Mouse (Mus musculus) E14TG2a.4 (cell line): ENCODE results near the gene Gm4952.
"Not testable (repeated sequence)": the region's sequence is repeated elsewhere in the genome, so short reads cannot be mapped to it uniquely, and the experiment has no call there.

Experiments
- H3K27me3 ChIP-seq: 2 replicates; pipeline ENCODE4 v1.6.1; 2014; ENCODE audit warnings: low read length, control low read depth; ENCODE audit not compliant: insufficient read depth
- H3K36me3 ChIP-seq: 2 replicates; pipeline ENCODE4 v1.6.1; 2014; ENCODE audit warnings: low read length, control low read depth; ENCODE audit not compliant: insufficient read depth
- H3K4me1 ChIP-seq: replicated peaks from 2 replicates; pipeline ENCODE4 v1.6.1; 2014; ENCODE audit warnings: low read depth, low read length, control low read depth
- H3K4me3 ChIP-seq: replicated peaks from 2 replicates; pipeline ENCODE4 v1.5.1; 2014; ENCODE audit warnings: mild to moderate bottlenecking, low read length
- H3K9me3 ChIP-seq: 2 replicates; pipeline ENCODE4 v1.6.1; 2014; ENCODE audit warnings: low read length, control low read depth
- CTCF ChIP-seq: conservative IDR thresholded peaks from 2 replicates; pipeline ENCODE4 v1.5.1; 2014; ENCODE audit warnings: low read length
- NANOG ChIP-seq: IDR thresholded peaks from 2 replicates; pipeline ENCODE4 v1.6.1; 2014; ENCODE audit warnings: borderline replicate concordance, low read length, mixed read lengths
- POU5F1 ChIP-seq: IDR thresholded peaks from 2 replicates; pipeline ENCODE4 v1.6.1; 2014; ENCODE audit warnings: low read length, borderline replicate concordance

Gm4952 gene

GRCm38 (mm10) chr19:12634963-12635362 is 35.2 kb downstream of the Gm4952 start:
- Histone ChIP-seq H3K9me3 (no peaks in the 10 kb centered on the region), H3K36me3 (no peaks in the 10 kb centered on the region), H3K27me3 (no peaks in the 10 kb centered on the region), H3K4me3 (no peak overlapping the region), H3K4me1 (no peaks in the 10 kb centered on the region)
- TF ChIP-seq CTCF, result no peak
- TF ChIP-seq NANOG, result no peak
- no peak for TF ChIP-seq POU5F1

- no peak for TF ChIP-seq POU5F1
- TF ChIP-seq NANOG, result no peak
- no peak for TF ChIP-seq CTCF
- no peaks in the 10 kb centered on the region for H3K9me3 ChIP-seq
- no peaks in the 10 kb centered on the region for H3K4me1 ChIP-seq
- no peak overlapping the region for H3K4me3 ChIP-seq
- no peaks in the 10 kb centered on the region for H3K36me3 ChIP-seq
- no peaks in the 10 kb centered on the region for H3K27me3 ChIP-seq
Observed at GRCm38 (mm10) chr19:12636863-12637262, 37.1 kb downstream of the Gm4952 start.

GRCm38 (mm10) chr19:12638049-12638448 is 38.3 kb downstream of the Gm4952 start:
- no peak for TF ChIP-seq CTCF
- TF ChIP-seq POU5F1, result no peak
- TF ChIP-seq NANOG, result no peak
- Histone ChIP-seq H3K4me1 (no peaks in the 10 kb centered on the region), H3K4me3 (no peak overlapping the region), H3K27me3 (no peaks in the 10 kb centered on the region), H3K36me3 (no peaks in the 10 kb centered on the region), H3K9me3 (no peaks in the 10 kb centered on the region)

- TF ChIP-seq NANOG (no peak), CTCF (no peak), POU5F1 (no peak)
- Histone ChIP-seq H3K9me3 (no peaks in the 10 kb centered on the region), H3K4me3 (no peak overlapping the region)
Observed at GRCm38 (mm10) chr19:12649511-12649910, 49.7 kb downstream of the Gm4952 start.

GRCm38 (mm10) chr19:12666156-12666555 is 66.4 kb downstream of the Gm4952 start:
- peaks cover 11% of the 10 kb centered on the region; the same call in 1 of the 2 replicates for H3K9me3 ChIP-seq
- TF ChIP-seq NANOG (no peak), CTCF (no peak), POU5F1 (no peak)
- H3K36me3 ChIP-seq, result no peaks in the 10 kb centered on the region
- no peaks in the 10 kb centered on the region for H3K27me3 ChIP-seq
- H3K4me1 ChIP-seq, result 0 out of 2 replicates have a peak, but pooled peaks cover 5% of the 10 kb centered on the region
- H3K4me3 ChIP-seq, result no peak overlapping the region

More at GRCm38 (mm10) chr19:12649511-12649910, 49.7 kb downstream of the Gm4952 start:
- Histone ChIP-seq H3K4me1 (no peaks in the 10 kb centered on the region), H3K27me3 (no peaks in the 10 kb centered on the region), H3K36me3 (no peaks in the 10 kb centered on the region)

GRCm38 (mm10) chr19:12668601-12669000 is 68.8 kb downstream of the Gm4952 start:
- H3K9me3 ChIP-seq, H3K27me3 ChIP-seq, H3K36me3 ChIP-seq, H3K4me3 ChIP-seq, H3K4me1 ChIP-seq: not testable (repeated sequence)

- TF ChIP-seq NANOG (no peak), POU5F1 (no peak), CTCF (no peak)
- no peak within 1 kb of the TSS for H3K4me3 ChIP-seq
- no peaks in the 10 kb centered on the region for H3K36me3 ChIP-seq
- H3K9me3 ChIP-seq, result no peaks in the 10 kb centered on the region
- H3K4me1 ChIP-seq, result no peaks in the 10 kb centered on the region
- no peaks in the 10 kb centered on the region for H3K27me3 ChIP-seq
Observed at GRCm38 (mm10) chr19:12670139-12670538, 70.4 kb downstream of the Gm4952 start, which contains the start of gene Olfr1442. Gene Olfr1442 (plus strand): TSS chr19:12670439.

GRCm38 (mm10) chr19:12671051-12671450 is 71.3 kb downstream of the Gm4952 start:
- no peak overlapping the region for H3K4me3 ChIP-seq
- no peak for TF ChIP-seq POU5F1
- no peak for TF ChIP-seq NANOG
- TF ChIP-seq CTCF, result no peak
- no peaks in the 10 kb centered on the region for H3K9me3 ChIP-seq
- H3K27me3 ChIP-seq, result no peaks in the 10 kb centered on the region
- H3K4me1 ChIP-seq, result no peaks in the 10 kb centered on the region
- no peaks in the 10 kb centered on the region for H3K36me3 ChIP-seq

GRCm38 (mm10) chr19:12677812-12678211 is 78.0 kb downstream of the Gm4952 start, which contains the start of gene Olfr1443:
Gene Olfr1443 (plus strand): TSS chr19:12678112.
- H3K4me3 ChIP-seq, result no peak within 1 kb of the TSS
- H3K27me3 ChIP-seq, result no peaks in the 10 kb centered on the region
- no peaks in the 10 kb centered on the region for H3K4me1 ChIP-seq
- no peaks in the 10 kb centered on the region for H3K9me3 ChIP-seq
- TF ChIP-seq POU5F1 (no peak), CTCF (no peak), NANOG (no peak)
- no peaks in the 10 kb centered on the region for H3K36me3 ChIP-seq
